Mouse (Mus musculus): ENCODE data around the gene Rbm20. TPM values are rescaled to one million over a fixed set of nuclear protein-coding genes. Genes with fewer than 3 reads are reported as not detected.

Rbm20 gene
- total and polyA plus RNA-seq, 3 experiments: 0.05 to 0.56 (median 0.08) TPM

GRCm38 (mm10) chr19:53801380-53801779 lies 124.3 kb downstream of the Rbm20 start:
- Histone ChIP-seq H3K27me3 (replicated peaks) (no peaks in the 10 kb centered on the region), H3K27ac (ENCODE audit: insufficient read depth, low read depth) (no peak overlapping the region), H3K4me2 (ENCODE audit: insufficient read depth, low read depth, poor library complexity, severe bottlenecking) (no peak overlapping the region), H3K9ac (ENCODE audit: insufficient read depth, low read depth) (no peak overlapping the region), H3K9me3 (replicated peaks; ENCODE audit: low read length) (no peaks in the 10 kb centered on the region), H3K4me1 (ENCODE audit: control insufficient read depth in 1 of 2, insufficient read depth in 2 of 2) (peaks cover 11 to 14% of the 10 kb centered on the region in 2 experiments), H3K4me3 (replicated peaks in 1 of 3; ENCODE audit: low read depth in 2 of 3, low read length in 2 of 3, poor library complexity in 1 of 3) (no peak overlapping the region), H3K79me2 (replicated peaks; ENCODE audit: control insufficient read depth, extremely low read depth, insufficient read depth, poor library complexity, severe bottlenecking) (no peaks in the 10 kb centered on the region), H3K36me3 (replicated peaks in 1 of 2; ENCODE audit: control insufficient read depth in 1 of 2, insufficient read depth in 1 of 2, low read length in 1 of 2) (no peaks in the 10 kb centered on the region)
- dilution Hi-C loops (cut with MboI; ENCODE audit: extremely low pct_ligation_motif_present, extremely low pct_unique_long_range_greater_than_20kb, low sequenced_read_pairs): no loop called here
- TF ChIP-seq ZMIZ1 (IDR thresholded peaks at IDR 0.05; ENCODE audit: low read depth, low read length) (no peak), SMC3 (IDR thresholded peaks at IDR 0.05; ENCODE audit: low read depth, low read length) (no peak), BHLHE40 (IDR thresholded peaks at IDR 0.05; ENCODE audit: low read depth, low read length) (no peak), POLR2A (IDR thresholded peaks at IDR 0.05; ENCODE audit: low read depth, low read length) (no peak), JUND (conservative IDR thresholded peaks at IDR 0.05; ENCODE audit: low read depth, low read length) (no peak), KAT2A (IDR thresholded peaks at IDR 0.05; ENCODE audit: insufficient replicate concordance, low read length) (no peak), USF2 (conservative IDR thresholded peaks at IDR 0.05; ENCODE audit: low read depth, low read length) (no peak), MXI1 (IDR thresholded peaks at IDR 0.05; ENCODE audit: low read depth, low read length) (no peak), EP300 (IDR thresholded peaks at IDR 0.05; ENCODE audit: low read length) (no peak), UBTF (IDR thresholded peaks at IDR 0.05; ENCODE audit: low read depth, low read length) (no peak), HCFC1 (IDR thresholded peaks at IDR 0.05; ENCODE audit: low read depth, low read length) (no peak), MYC (IDR thresholded peaks at IDR 0.05; ENCODE audit: low read depth, low read length) (no peak)
- DNase-seq (ENCODE audit: extremely low read depth): no peak
- in situ Hi-C loops (cut with MboI; ENCODE audit: low pct_ligation_motif_present, low pct_unique_long_range_greater_than_20kb, low sequenced_read_pairs): no loop called here

- no peak overlapping the region for H3K4me3 ChIP-seq (replicated peaks in 1 of 3; ENCODE audit: low read depth in 2 of 3, low read length in 2 of 3, poor library complexity in 1 of 3)
- no peak overlapping the region for H3K9ac ChIP-seq (ENCODE audit: insufficient read depth, low read depth)
- in situ Hi-C loops (cut with MboI; ENCODE audit: low pct_ligation_motif_present, low pct_unique_long_range_greater_than_20kb, low sequenced_read_pairs) (no loop called here), dilution Hi-C loops (cut with MboI; ENCODE audit: extremely low pct_ligation_motif_present, extremely low pct_unique_long_range_greater_than_20kb, low sequenced_read_pairs) (no loop called here)
- H3K9me3 ChIP-seq (replicated peaks; ENCODE audit: low read length): no peaks in the 10 kb centered on the region
- DNase-seq (ENCODE audit: extremely low read depth): no peak
- TF ChIP-seq USF2 (conservative IDR thresholded peaks at IDR 0.05; ENCODE audit: low read depth, low read length): no peak
- no peak for TF ChIP-seq ETS1 (conservative IDR thresholded peaks at IDR 0.05; ENCODE audit: low read depth, low read length)
- no peak for TF ChIP-seq HCFC1 (IDR thresholded peaks at IDR 0.05; ENCODE audit: low read depth, low read length)
- TF ChIP-seq POLR2AphosphoS2 (IDR thresholded peaks at IDR 0.05; ENCODE audit: low read depth, low read length): no peak
- no peak for TF ChIP-seq KAT2A (IDR thresholded peaks at IDR 0.05; ENCODE audit: insufficient replicate concordance, low read length)
- no peak for TF ChIP-seq ZKSCAN1 (IDR thresholded peaks at IDR 0.05; ENCODE audit: borderline replicate concordance, low read depth, low read length)
- no peak for TF ChIP-seq CHD2 (IDR thresholded peaks at IDR 0.05; ENCODE audit: low read length)
- TF ChIP-seq MXI1 (IDR thresholded peaks at IDR 0.05; ENCODE audit: low read depth, low read length): no peak
- TF ChIP-seq POLR2A (IDR thresholded peaks at IDR 0.05; ENCODE audit: low read depth, low read length): no peak
- TF ChIP-seq RAD21 (IDR thresholded peaks at IDR 0.05; ENCODE audit: low read depth, low read length): no peak
- TF ChIP-seq TCF12 (IDR thresholded peaks at IDR 0.05; ENCODE audit: low read depth, low read length): no peak
- TF ChIP-seq BHLHE40 (IDR thresholded peaks at IDR 0.05; ENCODE audit: low read depth, low read length): no peak
- no peak for TF ChIP-seq PAX5 (IDR thresholded peaks at IDR 0.05; ENCODE audit: low read length)
- no peak for TF ChIP-seq MAZ (IDR thresholded peaks at IDR 0.05; ENCODE audit: low read depth, low read length)
- no peak for TF ChIP-seq CTCF (conservative IDR thresholded peaks at IDR 0.05 in 1 of 2, IDR thresholded peaks at IDR 0.05 in 1 of 2; ENCODE audit: low read depth in 2 of 2, low read length in 2 of 2)
- no peak for TF ChIP-seq MAX (IDR thresholded peaks at IDR 0.05; ENCODE audit: low read length)
- no peak for TF ChIP-seq NRF1 (IDR thresholded peaks at IDR 0.05; ENCODE audit: low read depth, low read length)
- TF ChIP-seq ELF1 (IDR thresholded peaks at IDR 0.05; ENCODE audit: low read depth, low read length): no peak
- no peak overlapping the region for H3K4me2 ChIP-seq (ENCODE audit: insufficient read depth, low read depth, poor library complexity, severe bottlenecking)
- peaks cover 11 to 15% of the 10 kb centered on the region in 2 experiments for H3K4me1 ChIP-seq (ENCODE audit: control insufficient read depth in 1 of 2, insufficient read depth in 2 of 2)
- no peak overlapping the region for H3K27ac ChIP-seq (ENCODE audit: insufficient read depth, low read depth)
- H3K79me2 ChIP-seq (replicated peaks; ENCODE audit: control insufficient read depth, extremely low read depth, insufficient read depth, poor library complexity, severe bottlenecking): no peaks in the 10 kb centered on the region
- no peaks in the 10 kb centered on the region for H3K36me3 ChIP-seq (replicated peaks in 1 of 2; ENCODE audit: control insufficient read depth in 1 of 2, insufficient read depth in 1 of 2, low read length in 1 of 2)
- no peaks in the 10 kb centered on the region for H3K27me3 ChIP-seq (replicated peaks)
Measured at GRCm38 (mm10) chr19:53801789-53802683, 124.9 kb downstream of the Rbm20 start.

Data from CH12.LX (cell line).